Mouse (Mus musculus): Measurements from ENCODE around the gene Mpzl3.

The Mpzl3 gene

DNA sequence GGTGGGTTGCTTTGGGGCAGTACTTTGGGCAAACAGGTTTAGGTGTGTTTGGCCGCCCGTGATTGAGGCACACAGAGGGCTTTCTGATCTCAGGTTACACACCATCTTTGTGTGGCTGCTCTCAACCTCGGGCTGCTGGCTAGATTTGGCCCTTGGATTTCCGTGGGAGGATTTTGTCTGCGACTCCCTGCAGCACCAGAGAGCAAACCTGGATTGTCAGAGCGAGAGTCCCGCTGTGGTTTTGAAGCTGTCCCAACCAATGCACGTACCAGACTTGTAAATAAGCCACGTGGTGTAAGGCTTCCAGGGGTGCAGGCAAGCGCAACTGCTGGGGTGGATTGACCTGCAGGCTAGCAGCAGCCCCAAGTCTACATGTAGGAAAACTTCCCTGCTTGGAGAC is 12.0 kb upstream of the Mpzl3 start:
- DNase-seq (ENCODE audit: extremely low spot score) = peak; percentile 33

DNA sequence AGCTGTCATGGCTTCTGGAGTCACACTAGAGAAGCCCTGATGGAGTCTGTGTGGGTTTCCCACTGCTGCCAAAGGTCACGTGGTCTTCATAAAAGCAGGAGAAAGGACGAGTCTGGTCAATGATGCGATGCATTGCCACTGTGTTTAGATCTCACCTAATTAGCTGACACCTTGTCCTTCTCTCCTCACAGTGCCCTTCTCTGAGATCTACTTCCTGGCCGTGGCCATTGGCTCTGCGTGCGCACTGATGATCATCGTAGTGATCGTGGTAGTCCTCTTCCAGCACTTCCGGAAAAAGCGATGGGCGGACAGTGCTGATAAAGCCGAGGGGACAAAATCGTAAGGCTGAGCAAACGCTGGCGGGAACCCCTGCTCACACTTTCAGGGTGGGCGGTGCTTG is 8.0 kb upstream of the Mpzl3 start:
- no peak for DNase-seq (ENCODE audit: extremely low spot score)

DNA sequence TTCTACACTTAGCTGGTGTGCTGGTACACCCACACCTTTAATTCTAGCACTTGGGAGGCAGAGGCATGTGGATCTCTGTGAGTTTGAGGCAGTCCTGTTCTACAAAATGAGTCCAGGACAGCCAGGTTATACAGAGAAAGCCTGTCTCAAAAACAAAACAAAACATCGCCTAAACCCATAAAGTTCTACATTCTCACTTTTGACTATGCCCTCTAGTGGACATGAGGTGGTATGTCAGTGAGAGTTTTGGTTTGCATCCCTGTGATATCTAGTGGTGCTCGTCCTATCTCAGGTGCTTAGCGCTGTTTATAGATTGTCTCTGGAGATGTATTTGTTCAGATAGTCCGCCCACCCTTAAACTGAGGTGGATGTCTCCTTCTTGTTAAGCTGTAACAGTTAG is 6.5 kb upstream of the Mpzl3 start:
- DNase-seq (ENCODE audit: extremely low spot score) = peak; percentile 16

DNA sequence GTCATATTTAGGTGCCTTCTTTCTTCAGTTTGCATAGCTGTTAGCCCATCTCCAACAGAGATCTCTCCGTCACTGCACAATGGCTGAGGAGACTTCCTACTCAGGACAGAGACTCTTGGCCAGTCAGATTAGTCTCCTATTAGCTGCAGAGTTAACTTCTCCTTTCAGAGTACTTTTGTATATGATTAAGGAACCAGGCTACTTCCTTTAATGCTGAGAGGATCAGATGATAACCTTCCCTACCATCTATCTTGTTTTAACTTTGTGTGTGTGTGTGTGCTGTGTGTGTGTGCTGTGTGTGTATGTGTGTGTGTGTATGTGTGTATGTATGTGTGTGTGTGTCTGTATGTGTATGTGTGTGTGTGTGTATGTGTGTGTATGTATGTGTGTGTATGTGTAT is 5.3 kb upstream of the Mpzl3 start:
- no peak for DNase-seq (ENCODE audit: extremely low spot score)

DNA sequence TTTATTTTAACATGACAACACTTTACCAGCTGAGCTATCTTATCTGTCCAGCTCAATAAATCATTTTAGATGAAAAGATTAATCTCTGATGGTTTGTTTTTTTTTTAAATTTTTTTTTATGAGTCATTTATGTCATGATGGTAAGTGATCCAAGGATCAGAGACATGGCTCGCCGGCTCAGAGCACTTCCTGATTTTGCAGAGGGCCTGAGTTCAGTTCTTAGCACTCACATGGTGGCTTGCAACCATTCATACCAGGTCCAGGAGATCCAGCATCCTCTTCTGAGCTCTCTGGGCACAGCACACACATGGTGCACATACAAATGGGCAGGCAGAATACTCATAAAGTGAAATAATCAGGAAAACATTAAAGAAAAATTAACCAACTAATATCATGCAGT is 4.7 kb upstream of the Mpzl3 start:
- DNase-seq (ENCODE audit: extremely low spot score) = no peak

DNA sequence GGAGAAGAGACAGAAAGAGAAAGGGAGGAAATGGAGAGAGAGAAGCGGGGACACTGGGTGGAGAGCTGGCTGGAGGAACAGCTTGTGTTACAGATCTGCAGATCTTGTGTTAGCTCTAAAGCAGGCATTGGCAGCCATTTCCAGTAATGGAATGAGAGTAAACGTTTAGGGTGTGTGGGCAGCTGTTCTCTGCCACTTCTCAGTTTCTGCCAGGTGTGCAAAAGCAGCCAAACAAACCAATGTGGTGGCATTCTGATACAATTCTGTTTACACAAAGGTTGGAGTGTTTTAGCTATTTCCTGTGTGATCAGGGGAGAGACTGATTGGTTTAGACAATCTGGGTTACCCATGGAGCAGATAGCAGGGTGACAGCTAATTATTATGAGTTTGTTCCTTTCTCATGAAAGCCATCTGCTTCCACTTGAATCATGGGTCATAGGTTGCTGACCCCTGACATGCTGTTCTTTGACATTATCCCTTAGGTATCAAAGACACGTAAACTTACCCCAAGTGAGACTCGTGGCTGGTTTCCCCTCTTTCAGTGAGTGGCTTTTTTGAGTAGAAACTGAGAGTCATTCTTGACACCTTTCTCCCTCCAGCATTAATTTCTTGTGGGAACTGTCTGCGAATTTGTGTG is 3.4 kb downstream of the Mpzl3 start:
- peak; percentile 28 for DNase-seq (ENCODE audit: extremely low spot score)

DNA sequence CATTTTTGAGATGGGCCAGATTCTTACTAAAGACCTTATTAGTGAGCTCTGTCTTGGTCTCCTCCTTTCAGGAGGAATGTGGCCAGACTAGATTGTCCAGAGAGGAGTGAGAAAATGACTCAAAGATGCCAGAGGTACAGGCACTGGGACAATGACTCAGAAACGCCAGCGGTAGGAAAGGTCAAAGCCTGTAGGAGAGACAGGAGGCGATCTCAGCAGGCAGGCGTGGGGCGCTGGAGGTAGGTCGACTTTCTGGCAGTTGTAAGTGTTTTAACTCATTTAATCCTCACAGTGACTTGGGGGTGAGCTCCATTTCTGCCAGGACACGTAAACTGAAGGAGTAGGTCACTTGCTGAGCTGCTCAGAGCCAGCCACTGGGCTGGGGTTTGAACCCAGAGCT is 5.2 kb downstream of the Mpzl3 start:
- DNase-seq (ENCODE audit: extremely low spot score) = no peak

DNA sequence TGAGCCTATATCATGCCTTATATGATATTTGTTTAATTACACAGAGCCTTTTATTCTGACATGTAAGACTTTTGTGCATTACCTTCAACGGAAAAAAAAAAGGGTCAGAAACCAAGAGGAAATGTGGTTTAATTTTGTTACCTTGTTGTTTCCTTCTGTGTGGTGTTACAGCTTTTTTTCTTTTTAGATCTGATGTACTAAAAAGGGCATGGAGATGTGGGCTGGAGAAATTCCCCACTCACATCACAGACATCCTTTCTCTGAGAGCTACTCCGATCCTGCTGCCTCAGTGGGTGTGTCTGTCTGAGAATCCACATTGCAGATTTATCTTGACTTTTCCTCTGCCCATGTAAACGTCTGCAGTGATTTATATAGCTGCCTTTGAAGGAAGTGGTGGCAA is 7.7 kb downstream of the Mpzl3 start:
- DNase-seq (ENCODE audit: extremely low spot score) = no peak

DNA sequence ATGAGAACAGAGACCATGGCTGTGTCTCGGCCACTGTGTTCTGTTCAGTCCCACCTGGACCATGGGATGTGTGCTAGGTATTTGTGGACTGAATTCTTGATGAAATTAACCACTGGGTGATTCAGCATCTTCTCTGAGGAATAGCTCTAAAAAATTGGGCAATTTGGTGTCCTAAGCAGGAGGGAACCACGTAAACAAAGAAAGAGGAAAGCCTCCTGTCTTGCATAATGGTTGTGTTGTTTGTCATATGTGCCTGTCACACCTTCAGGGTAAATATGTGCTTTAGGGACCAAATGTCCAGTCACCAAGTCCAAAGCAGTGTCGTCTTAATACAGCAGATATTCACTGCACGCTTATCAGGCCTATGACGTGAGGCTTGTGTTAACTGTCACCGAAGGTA is 9.4 kb downstream of the Mpzl3 start:
- DNase-seq (ENCODE audit: extremely low spot score) = no peak

DNA sequence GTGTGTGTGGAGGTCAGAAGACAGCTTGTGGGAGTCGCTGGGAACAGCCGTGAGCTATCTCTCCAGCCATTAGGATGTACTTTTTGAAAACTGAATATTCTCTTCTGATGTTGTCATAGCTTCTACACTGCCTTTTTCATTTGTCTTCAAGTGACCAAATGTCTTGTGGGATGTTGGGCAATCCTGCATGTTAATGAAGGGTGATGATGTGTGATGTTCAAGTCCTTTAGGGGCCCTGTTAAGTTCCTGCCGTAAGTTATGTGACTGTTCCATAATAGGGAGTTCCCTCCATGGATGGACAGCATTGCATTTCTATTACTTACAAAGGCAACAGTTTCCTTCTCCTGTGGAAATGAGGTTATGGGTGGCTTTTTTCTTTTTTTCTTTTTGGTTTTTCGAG is 11.7 kb downstream of the Mpzl3 start:
- DNase-seq (ENCODE audit: extremely low spot score) = no peak

DNA sequence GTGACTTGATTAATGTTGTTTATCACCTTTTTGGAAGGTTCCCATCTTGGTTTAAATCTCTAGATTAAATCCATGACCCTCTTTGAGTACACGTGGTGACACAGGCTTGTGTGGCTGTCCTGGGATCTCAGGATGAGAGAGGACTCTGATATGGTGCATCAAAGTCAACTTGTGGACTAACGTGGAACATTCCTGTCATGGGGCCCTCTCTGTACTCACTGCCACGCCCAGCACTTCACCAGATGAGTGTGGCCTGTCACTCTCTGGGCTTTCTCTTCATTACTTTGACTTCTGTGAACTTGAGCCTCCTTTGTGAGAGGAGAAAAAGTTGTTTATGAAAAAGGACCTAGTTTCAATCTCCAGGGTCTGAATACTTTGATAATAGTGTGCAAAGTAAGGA is 16.8 kb downstream of the Mpzl3 start:
- no peak for DNase-seq (ENCODE audit: extremely low spot score)

DNA sequence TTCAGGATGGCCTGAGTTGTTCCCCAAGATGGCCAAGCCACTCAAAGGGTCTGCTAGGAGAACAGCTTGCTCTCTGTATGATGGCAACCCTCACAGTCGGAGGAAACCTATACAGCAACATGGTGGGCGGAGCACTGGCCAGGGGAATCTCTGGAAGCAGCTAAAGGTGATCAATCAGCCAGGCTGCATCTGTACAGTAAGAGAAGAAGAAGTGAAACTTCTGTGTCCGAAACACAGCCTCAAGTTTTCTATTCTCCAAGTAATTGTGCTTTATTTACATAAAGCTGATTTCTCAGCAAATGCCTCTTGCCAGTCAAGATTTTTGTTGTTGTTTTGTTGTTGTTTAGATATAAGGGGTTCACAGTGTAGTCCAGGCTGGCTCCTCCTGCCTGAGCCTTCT is 22.9 kb downstream of the Mpzl3 start:
- DNase-seq (ENCODE audit: extremely low spot score) = no peak

DNA sequence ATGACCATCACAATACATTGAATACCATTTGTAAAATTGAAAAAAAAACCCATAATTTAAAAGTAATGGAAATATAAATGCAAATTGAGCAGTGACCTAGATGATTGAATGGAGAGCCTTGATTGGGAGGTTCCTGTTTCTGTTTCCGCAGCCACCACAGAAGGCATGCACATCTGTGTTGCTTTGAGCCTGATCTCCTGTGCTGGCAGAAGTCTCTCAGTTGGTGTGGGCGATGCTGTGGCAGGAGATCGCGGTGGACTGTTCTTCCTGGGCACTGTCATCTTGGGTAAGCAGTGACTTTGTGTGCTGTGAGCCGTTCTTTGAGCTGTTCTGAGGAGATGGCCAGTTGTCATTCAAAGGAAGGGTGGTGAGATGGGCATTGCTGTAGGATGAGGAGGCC is 24.0 kb downstream of the Mpzl3 start, which contains the start of gene Jaml:
Gene Jaml (plus strand): TSS at position 173 of the 400 bp plus-strand sequence.
- no peak for DNase-seq (ENCODE audit: extremely low spot score)

DNA sequence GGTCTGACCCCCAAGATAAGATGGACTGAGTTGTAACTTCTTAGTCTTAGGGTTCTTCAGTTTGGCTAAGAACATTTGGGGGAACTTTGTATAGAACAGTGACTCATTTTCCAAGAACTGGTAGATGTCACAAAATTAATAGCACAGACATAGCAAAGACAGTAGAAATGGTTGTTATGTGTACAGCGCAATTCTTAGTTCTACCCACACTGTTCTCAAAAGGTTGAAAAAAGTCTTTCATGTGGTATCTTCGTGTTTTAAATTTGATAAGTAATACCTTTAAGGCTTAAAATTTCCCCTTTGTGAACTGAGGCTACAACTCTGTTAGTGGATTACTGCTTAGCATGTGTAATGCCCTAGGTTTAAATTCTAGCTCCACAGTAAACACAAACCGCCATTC is 28.1 kb downstream of the Mpzl3 start:
- no peak for DNase-seq (ENCODE audit: extremely low spot score)

DNA sequence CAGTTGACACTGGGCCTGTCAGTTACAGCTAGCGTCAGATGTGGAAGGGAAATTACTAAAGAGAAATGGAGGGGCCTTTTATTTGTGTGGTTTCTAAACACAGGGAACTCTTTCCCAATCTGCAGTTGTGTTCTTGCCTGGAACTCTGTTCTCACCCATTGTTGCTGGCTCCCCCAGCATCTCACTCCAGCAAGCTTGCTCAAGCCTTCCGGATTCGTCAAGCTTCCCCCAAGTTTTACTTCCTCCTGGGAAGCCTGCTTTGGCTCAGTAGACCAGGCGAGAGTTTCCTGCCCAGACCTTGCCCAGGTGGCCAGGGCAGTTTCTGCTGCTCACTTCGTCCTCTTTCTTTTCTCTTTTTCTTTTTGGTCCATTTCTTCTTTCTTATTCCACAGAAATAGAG is 29.6 kb downstream of the Mpzl3 start:
- no peak for DNase-seq (ENCODE audit: extremely low spot score)

DNA sequence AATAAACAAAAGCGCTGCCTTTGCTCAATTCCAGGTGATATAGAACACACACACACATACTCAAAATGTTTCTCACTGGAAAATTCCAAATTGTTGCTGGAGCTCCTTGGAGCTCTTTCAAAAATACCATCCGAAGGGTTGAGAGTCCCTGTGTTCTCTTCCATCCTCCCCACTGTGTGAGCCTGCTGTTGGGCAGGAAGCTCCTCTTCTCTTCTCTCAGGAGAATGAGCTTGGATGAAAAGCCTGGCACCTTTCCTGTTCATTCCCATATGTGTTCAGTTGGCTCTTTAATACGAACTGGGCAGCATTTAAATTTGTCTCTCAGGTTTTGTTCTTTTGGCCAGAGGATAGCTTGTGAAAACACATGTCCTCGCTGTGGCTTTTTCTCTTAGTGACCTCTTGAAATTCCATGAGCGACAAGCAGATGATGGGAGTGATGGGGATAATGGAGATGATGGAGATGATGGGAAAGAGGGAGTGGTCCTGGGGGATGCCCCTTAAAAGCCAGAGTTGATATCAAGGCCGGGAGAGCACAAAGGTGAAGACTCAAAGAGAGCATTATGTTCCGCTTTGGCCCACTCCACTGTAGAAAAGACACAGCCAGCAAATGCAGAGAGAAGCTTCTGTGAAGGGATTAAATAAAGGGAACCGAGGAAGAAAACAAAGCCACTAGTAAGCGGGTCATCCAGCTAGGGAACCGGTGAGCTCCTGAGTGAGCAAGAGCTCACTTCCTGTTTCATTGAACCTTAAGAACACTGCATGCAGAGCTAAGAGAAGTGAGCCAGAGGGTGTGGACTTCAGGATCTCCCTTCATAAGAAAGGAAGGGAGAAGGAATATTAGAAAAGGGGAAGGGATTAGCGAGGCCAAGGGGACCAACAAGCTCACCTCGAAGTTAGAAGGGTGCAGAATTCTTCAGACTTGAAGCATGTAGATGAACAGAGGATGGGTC is 31.0 kb downstream of the Mpzl3 start:
- no peak for DNase-seq (ENCODE audit: extremely low spot score)

DNA sequence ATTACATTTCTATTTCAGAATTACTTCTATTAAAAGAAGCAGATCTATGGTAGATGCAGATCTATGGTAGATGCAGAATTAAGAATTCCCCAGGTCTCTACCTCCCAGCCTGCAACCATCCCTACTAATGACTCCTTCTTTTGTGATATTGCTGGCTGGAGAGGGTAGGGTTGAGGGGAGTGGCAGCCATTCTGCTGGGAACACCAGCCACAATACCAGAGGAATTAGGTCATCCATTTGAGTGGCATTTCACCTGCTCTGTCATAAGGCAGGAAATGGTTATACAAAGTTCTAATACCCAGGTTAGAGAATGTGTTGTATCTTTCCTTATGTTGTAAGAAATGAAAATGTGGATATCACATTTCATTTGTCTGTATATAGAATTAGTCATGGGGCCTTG is 33.1 kb downstream of the Mpzl3 start:
- DNase-seq (ENCODE audit: extremely low spot score) = no peak

DNA sequence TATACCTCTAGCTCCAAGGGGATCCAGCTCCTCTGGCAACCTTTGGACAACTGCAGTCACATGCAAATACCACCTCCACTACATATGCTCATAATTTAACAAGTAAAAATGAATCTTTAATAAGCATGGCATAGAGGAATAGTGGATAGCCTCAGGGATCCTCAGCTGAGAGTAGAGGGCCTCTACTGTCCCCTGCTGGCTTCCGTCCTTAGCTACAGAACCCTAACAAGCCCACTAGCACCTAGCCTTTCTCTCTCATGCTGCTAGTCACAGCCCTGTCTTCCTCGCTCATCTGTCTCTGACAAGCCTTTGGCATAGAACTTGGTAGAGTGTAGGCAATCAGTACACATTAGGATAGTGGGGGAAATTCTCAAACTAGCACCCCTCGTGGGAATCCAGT is 35.8 kb downstream of the Mpzl3 start:
- no peak for DNase-seq (ENCODE audit: extremely low spot score)

DNA sequence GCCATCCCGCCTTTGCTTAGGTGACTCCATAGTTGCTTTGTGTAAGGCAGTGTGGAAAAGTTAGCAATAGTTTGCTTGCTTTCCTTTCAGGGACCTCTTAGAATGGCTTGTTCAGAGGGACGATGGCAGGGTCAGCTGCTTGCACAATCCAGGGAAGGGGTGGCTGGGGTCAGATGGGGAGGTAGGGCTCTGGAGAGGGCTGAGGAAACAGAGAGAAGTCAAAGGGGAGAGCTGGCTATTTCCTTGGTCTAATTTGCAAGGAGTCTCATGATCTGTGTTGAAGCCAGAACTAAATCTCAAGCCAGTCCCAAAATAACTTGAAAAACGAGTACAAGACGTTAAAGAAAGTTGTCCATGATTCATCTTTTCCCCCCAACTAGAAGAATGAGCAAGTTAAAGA is 37.7 kb downstream of the Mpzl3 start:
- DNase-seq (ENCODE audit: extremely low spot score) = no peak

DNA sequence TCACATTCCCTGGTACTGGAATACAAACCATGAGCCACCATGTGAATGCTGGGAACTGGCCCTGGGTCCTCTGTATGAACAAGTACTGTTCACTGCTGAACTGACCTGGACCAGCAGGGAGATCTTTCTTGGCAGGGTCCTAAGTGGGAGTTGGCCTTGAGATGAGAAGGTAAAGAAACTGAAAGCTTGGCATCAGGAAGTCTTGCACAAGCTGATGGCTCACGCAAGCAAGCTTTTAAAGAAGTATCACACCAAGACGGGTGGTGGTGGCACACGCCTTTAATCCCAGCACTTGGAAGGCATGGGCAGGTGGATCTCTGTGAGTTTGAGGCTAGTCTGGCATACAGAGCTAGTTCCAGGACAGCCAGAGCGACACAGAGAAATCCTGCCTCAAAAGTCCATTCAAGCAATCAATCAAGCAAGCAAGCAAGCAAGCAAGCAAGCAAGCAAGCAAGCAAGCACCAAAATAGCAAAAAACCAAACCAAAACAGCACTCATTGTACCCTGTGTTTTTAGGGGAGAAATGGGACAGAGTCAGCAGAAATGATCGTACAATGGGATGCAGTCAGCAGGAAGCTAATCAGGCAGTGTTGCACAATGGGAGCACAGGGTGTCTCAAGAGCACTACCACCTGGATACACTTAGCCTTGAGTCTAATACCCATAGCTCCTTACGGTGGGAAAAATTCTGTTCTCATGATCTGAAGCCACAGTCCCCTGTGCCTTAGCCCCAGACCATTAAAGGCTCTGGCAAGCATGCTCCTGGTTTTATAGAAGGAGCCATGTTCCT is 40.4 kb downstream of the Mpzl3 start:
- DNase-seq (ENCODE audit: extremely low spot score) = no peak

DNA sequence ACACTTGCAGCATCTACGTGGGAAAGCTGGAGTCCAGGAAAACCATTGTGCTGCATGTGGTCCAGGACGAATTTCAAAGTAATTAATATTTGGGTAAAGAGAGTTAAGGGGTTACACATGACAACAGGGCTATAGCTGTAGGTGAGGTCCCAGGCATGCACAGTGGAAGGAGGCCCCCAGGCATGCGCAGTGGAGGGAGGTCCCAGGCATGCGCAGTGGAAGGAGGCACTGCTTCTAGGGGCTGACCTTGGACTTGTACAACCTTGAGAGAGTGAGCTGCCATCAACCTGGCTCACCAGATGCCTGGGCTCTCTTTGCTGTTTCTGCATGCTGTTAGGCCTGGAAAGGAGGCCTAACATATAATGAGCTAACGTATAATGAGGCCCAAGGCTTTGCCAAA is 42.9 kb downstream of the Mpzl3 start:
- no peak for DNase-seq (ENCODE audit: extremely low spot score)

DNA sequence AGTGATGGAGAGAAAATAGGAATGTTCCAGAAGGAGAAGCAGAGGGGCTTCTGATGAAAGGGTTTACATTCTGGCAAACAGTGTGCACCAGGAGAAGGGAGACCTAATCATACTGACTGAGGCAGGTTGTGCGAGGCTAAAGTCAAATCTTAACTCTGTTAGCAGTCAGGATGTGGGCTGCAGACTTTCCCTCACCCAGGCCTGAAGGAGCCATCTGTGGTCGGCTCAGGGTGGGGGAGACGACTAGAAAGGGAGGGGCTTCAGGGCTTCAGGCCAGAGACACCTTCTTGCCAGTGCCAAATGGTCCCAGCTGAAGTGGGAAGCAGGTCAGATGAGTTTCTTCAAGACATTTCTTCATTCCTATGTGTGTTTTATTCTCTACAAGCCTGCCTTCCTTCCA is 43.4 kb downstream of the Mpzl3 start:
- DNase-seq (ENCODE audit: extremely low spot score) = no peak

DNA sequence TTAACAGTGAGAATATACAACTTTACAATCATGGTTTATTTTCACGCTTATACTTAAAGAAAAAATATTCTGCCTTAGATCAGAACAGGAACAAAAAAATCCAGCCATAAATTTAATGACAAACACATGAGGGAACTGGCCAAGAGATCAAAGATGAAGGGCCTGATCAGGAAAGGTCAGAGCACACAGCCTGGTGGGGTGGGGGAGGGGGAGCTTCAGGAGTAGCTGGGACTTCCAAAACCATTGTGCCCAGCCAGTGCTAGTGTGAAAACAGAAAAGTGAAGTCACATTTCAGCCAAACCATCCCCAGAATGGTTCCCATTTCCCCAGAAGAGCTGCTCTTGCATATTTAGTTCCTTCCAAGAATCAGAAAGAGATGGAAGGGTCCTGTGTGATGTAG is 47.5 kb downstream of the Mpzl3 start:
- no peak for DNase-seq (ENCODE audit: extremely low spot score)

Data from embryo, embryonic 9.5 days (tissue).